Mouse (Mus musculus) spleen, adult 2 months (tissue): ENCODE measurements around the gene Vps13d.

Experiments
- CTCF ChIP-seq: fragments of 200-500 bp; IDR thresholded peaks from 2 replicates; pipeline ENCODE4 v1.5.1; 2011; ENCODE audit warnings: mild to moderate bottlenecking, inconsistent platforms; ENCODE audit not compliant: insufficient read depth, insufficient read length, insufficient replicate concordance; ENCODE audit errors: extremely low read depth
- POLR2A ChIP-seq: fragments of 200-500 bp; IDR thresholded peaks from 2 replicates; pipeline ENCODE4 v1.6.1; 2011; ENCODE audit warnings: low read depth, low read length, inconsistent platforms

- TF ChIP-seq POLR2A = no peak
- TF ChIP-seq CTCF = no peak
Observed at GRCm38 (mm10) chr4:145231732-145232131, 36.9 kb upstream of the Vps13d start.
